28 mouse cellular contexts compared by ENCODE assay signal in the genomic region with DNA sequence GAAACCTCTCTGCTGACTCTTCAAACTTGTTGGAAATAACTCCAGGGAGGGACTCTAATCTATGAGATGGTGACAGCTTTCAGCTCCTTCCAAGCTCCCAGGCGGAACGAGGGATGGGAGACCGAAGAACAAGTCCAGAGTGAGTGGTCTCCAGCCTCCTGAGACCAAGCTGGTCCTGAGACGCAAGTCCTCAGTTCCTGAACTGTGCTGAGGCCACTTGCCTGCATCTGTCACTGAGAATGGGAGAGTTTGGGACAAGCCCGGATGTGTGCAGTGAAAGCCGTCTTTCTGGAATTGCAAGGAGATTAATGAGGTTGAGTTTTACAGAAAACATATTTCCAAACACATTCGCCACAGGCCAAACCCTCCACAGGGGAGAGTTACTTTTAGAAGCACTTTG.
A peak's percentile ranks its signal among the peaks of the same experiment; 100 is the strongest.
DNase-seq lines count a peak whose midpoint lies in the region; ATAC-seq and TF ChIP-seq lines count a peak whose summit lies in the region.
"Had no signal": no experiment of that assay in that cellular context is flagged by ENCODE, and none has a peak within 500 bp of the region (broad histone marks: within the 10 kb centered on the region; RNA-seq: fewer than 3 reads in every experiment).

No protein-coding gene starts in this region.

- H3K9me3 ChIP-seq in midbrain, embryonic 11.5 days (ENCODE audit: control insufficient read depth, low read length): no peaks in the 10 kb centered on the region
- no peaks in the 10 kb centered on the region for H3K9me3 ChIP-seq in midbrain, embryonic 15.5 days
- H3K9me3 ChIP-seq in limb, embryonic 12.5 days: no peaks in the 10 kb centered on the region
- no peaks in the 10 kb centered on the region for H3K9me3 ChIP-seq in stomach, postnatal 0 days (ENCODE audit: control insufficient read depth, low read length)
- H3K9me3 ChIP-seq: forebrain, embryonic 10.5 days; intestine, embryonic 15.5 days; midbrain, embryonic 13.5 days had no signal

- H3K4me1 ChIP-seq in midbrain, embryonic 11.5 days (ENCODE audit: control insufficient read depth, insufficient read depth, low read length): no peaks in the 10 kb centered on the region
- H3K4me1 ChIP-seq in midbrain, embryonic 15.5 days: no peaks in the 10 kb centered on the region
- peaks cover 21% of the 10 kb centered on the region for H3K4me1 ChIP-seq in limb, embryonic 12.5 days (replicated peaks)
- H3K4me1 ChIP-seq in stomach, postnatal 0 days (replicated peaks; ENCODE audit: control insufficient read depth, insufficient read depth): no peaks in the 10 kb centered on the region
- H3K4me1 ChIP-seq: hindbrain, embryonic 12.5 days; intestine, embryonic 15.5 days; megakaryocyte, embryonic 14.5 days; midbrain, embryonic 13.5 days had no signal

- peak; percentile 9 for DNase-seq in kidney, adult 9 months
- DNase-seq in kidney, postnatal 14 days: no peak
- DNase-seq in midbrain, embryonic 11.5 days (ENCODE audit: low spot score, missing footprints): peak; percentile 76
- no peak for DNase-seq in stomach, postnatal 0 days (ENCODE audit: low spot score)
- no peak for DNase-seq in ovary, postnatal 14 days (ENCODE audit: low spot score)
- no peak for DNase-seq in ovary, postnatal 10 days (ENCODE audit: low spot score)
- DNase-seq: adrenal gland, postnatal 25 days; B cell, adult 2 months; cerebellum, adult 2 months; cerebellum, postnatal 14 days; gastrocnemius, adult 2 months; gastrocnemius, postnatal 36 days; layer of hippocampus, adult 9-11 months; liver; lung, adult 2 months; lung, postnatal 4 days; right cerebral cortex, adult 18-20 months; thymus, postnatal 14 days had no signal

- 93% methylated on average over 7 of the region's 7 CpGs for WGBS in midbrain, embryonic 11.5 days
- WGBS in midbrain, embryonic 15.5 days: 94% methylated on average over 7 of the region's 7 CpGs
- 70% methylated on average over 7 of the region's 7 CpGs for WGBS in limb, embryonic 12.5 days
- 50% methylated on average over 7 of the region's 7 CpGs for WGBS in stomach, postnatal 0 days

- no peak for ATAC-seq in midbrain, embryonic 11.5 days (ENCODE audit: low FRiP score)
- no peak for ATAC-seq in midbrain, embryonic 15.5 days (replicated peaks)
- no peak for ATAC-seq in limb, embryonic 12.5 days (ENCODE audit: insufficient number of reproducible peaks, insufficient read depth, low FRiP score, low TSS enrichment, low read depth)
- ATAC-seq in stomach, postnatal 0 days (ENCODE audit: low FRiP score, low TSS enrichment): no peak
- ATAC-seq: forebrain, embryonic 16.5 days; hindbrain, postnatal 0 days; intestine, embryonic 15.5 days; midbrain, embryonic 13.5 days had no signal

- TF ChIP-seq EP300 in stomach, postnatal 0 days (optimal IDR thresholded peaks at IDR 0.05): no peak

- H3K9ac ChIP-seq in midbrain, embryonic 11.5 days (ENCODE audit: low read length): no peak overlapping the region
- H3K9ac ChIP-seq in midbrain, embryonic 15.5 days: no peak overlapping the region
- no peak overlapping the region for H3K9ac ChIP-seq in limb, embryonic 12.5 days (replicated peaks)
- no peak overlapping the region for H3K9ac ChIP-seq in stomach, postnatal 0 days (ENCODE audit: low read length)
- H3K9ac ChIP-seq: hindbrain, embryonic 12.5 days; intestine, embryonic 15.5 days; liver, embryonic 14.5 days; midbrain, embryonic 13.5 days had no signal

- no peaks in the 10 kb centered on the region for H3K36me3 ChIP-seq in midbrain, embryonic 11.5 days (ENCODE audit: control insufficient read depth, insufficient read depth, low read length)
- no peaks in the 10 kb centered on the region for H3K36me3 ChIP-seq in midbrain, embryonic 15.5 days (replicated peaks)
- no peaks in the 10 kb centered on the region for H3K36me3 ChIP-seq in limb, embryonic 12.5 days
- H3K36me3 ChIP-seq in stomach, postnatal 0 days (ENCODE audit: control insufficient read depth, insufficient read depth, low read length): no peaks in the 10 kb centered on the region
- H3K36me3 ChIP-seq: forebrain, embryonic 10.5 days; hindbrain, embryonic 12.5 days; intestine, embryonic 15.5 days; midbrain, embryonic 13.5 days had no signal

- H3K27me3 ChIP-seq in midbrain, embryonic 11.5 days (ENCODE audit: control insufficient read depth, insufficient read depth, low read length): no peaks in the 10 kb centered on the region
- no peaks in the 10 kb centered on the region for H3K27me3 ChIP-seq in midbrain, embryonic 15.5 days (replicated peaks)
- H3K27me3 ChIP-seq in limb, embryonic 12.5 days: no peaks in the 10 kb centered on the region
- no peaks in the 10 kb centered on the region for H3K27me3 ChIP-seq in stomach, postnatal 0 days (ENCODE audit: control insufficient read depth, insufficient read depth, low read length)
- H3K27me3 ChIP-seq: hindbrain, embryonic 12.5 days; intestine, embryonic 15.5 days; megakaryocyte, embryonic 14.5 days; midbrain, embryonic 13.5 days had no signal

- H3K4me3 ChIP-seq in midbrain, embryonic 11.5 days (ENCODE audit: low read depth, low read length): no peak overlapping the region
- no peak overlapping the region for H3K4me3 ChIP-seq in midbrain, embryonic 15.5 days
- H3K4me3 ChIP-seq in limb, embryonic 12.5 days (replicated peaks): no peak overlapping the region
- no peak overlapping the region for H3K4me3 ChIP-seq in stomach, postnatal 0 days (ENCODE audit: low read depth, low read length)
- H3K4me3 ChIP-seq: forebrain, embryonic 10.5 days; gastrocnemius, adult 2 months; hindbrain, embryonic 12.5 days; intestine, embryonic 15.5 days; megakaryocyte, embryonic 14.5 days; midbrain, embryonic 13.5 days had no signal

- no peak overlapping the region for H3K27ac ChIP-seq in midbrain, embryonic 11.5 days (ENCODE audit: low read depth, low read length)
- H3K27ac ChIP-seq in midbrain, embryonic 15.5 days: no peak overlapping the region
- peak overlapping the region; percentile 1; the same call in 1 of the 2 replicates for H3K27ac ChIP-seq in limb, embryonic 12.5 days
- peak overlapping the region; percentile 82 for H3K27ac ChIP-seq in stomach, postnatal 0 days (replicated peaks)
- H3K27ac ChIP-seq: forebrain, embryonic 10.5 days; gastrocnemius, adult 2 months; hindbrain, embryonic 12.5 days; hindbrain, postnatal 0 days; intestine, embryonic 15.5 days; liver, embryonic 14.5 days; midbrain, embryonic 13.5 days had no signal

- H3K4me2 ChIP-seq in midbrain, embryonic 11.5 days: no peak overlapping the region
- no peak overlapping the region for H3K4me2 ChIP-seq in midbrain, embryonic 15.5 days
- no peak overlapping the region for H3K4me2 ChIP-seq in limb, embryonic 12.5 days
- H3K4me2 ChIP-seq in stomach, postnatal 0 days (replicated peaks; ENCODE audit: low read depth): no peak overlapping the region
- H3K4me2 ChIP-seq: hindbrain, embryonic 12.5 days; intestine, embryonic 15.5 days; midbrain, embryonic 13.5 days had no signal

- TF ChIP-seq CTCF in stomach, postnatal 0 days (IDR thresholded peaks at IDR 0.05; ENCODE audit: low read depth): no peak

Comparison
In these comparisons a context has a peak if more than half of its experiments do, and no peak if none do; other contexts are left out.
1. DNase-seq: peak in kidney, adult 9 months (single experiment) and midbrain, embryonic 11.5 days (single experiment); none in kidney, postnatal 14 days (single experiment), stomach, postnatal 0 days (single experiment), ovary, postnatal 14 days (single experiment) and ovary, postnatal 10 days (single experiment).
2. H3K27ac ChIP-seq: peak in limb, embryonic 12.5 days (single experiment) and stomach, postnatal 0 days (single experiment); none in midbrain, embryonic 11.5 days (single experiment) and midbrain, embryonic 15.5 days (single experiment).